Mouse (Mus musculus): ENCODE measurements around the gene Nod2.
A peak's percentile ranks its signal among the peaks of the same experiment; 100 is the strongest.

Nod2 gene

GRCm38 (mm10) chr8:88677071-88677470 lies 30.0 kb downstream of the Nod2 start:
- DNase-seq (ENCODE audit: low spot score in 2 of 2) = no peak

GRCm38 (mm10) chr8:88680566-88680965 lies 33.5 kb downstream of the Nod2 start:
- DNase-seq (ENCODE audit: low spot score in 2 of 2) = no peak

DNA sequence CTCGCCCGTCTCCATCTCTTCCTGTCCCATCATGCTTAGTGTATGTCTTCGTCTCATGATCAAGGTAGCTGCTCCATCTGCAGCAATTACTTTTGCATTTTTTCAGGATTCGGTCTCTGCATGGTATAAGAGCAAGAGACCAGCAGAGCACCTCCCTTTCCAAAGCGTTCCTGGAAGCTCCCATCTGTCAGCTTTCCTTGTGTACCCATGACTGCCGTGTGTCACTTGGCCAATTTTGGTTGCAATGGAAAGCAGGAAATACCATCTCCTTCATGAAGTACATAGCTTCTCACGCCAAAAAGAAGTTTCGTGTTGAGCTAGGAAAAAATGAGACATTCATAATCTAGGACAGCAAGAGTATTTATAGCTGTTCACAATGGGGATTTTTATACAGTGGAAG lies 33.9 kb downstream of the Nod2 start:
- DNase-seq (ENCODE audit: low spot score in 2 of 2) = no peak

GRCm38 (mm10) chr8:88683656-88684289 lies 36.7 kb downstream of the Nod2 start:
- DNase-seq (ENCODE audit: low spot score in 2 of 2) = no peak

GRCm38 (mm10) chr8:88686226-88686905 lies 39.3 kb downstream of the Nod2 start:
- DNase-seq (ENCODE audit: low spot score in 2 of 2) = no peak

GRCm38 (mm10) chr8:88686906-88687235 lies 39.8 kb downstream of the Nod2 start:
- DNase-seq (ENCODE audit: low spot score in 2 of 2) = no peak

DNA sequence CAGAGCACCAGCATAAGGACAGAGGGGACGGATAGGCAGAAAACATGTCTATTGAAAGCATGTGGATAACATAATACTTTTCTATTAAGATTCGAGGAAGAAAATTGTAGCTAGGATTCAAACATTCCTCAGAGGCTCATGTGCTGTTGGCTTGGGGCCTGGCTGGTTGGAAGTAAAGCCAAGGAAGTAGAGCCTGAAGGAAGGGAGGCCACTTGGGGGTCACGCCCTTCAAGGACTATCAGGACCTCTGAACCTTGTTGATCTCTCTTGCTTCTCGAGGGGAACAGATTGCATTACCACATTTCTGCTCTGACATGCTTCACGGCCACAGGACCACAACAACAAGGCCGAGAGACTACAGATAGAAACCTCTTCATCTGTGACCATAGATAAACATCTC lies 42.0 kb downstream of the Nod2 start:
- no peak for DNase-seq (ENCODE audit: low spot score in 2 of 2)

DNA sequence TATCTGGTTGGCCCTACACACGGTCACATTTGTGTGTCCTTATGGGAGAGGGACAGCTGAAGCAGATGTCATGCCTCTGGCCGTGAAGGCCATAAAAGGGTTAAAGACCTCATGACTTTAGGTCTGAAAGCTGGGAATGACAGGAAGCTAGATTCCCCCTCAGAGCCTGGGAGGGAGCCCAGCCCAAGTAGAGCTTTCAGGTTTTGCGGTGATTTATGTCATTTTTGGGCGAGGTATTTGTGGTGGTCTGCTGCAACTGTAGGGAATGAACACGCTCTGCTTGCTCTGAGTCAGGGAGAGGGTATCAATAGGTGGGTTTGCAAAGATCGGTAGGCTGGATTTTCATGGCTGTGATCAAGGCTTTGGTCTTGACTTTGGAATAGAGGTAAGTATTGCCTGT lies 42.8 kb downstream of the Nod2 start:
- DNase-seq (ENCODE audit: low spot score in 2 of 2) = no peak

- peak in 1 of 2 experiments; percentile 2 for DNase-seq (ENCODE audit: low spot score in 2 of 2)
Measured at GRCm38 (mm10) chr8:88691342-88691948, 44.3 kb downstream of the Nod2 start.

- no peak for DNase-seq (ENCODE audit: low spot score in 2 of 2)
Measured at GRCm38 (mm10) chr8:88691961-88692360, 44.8 kb downstream of the Nod2 start.

- no peak for DNase-seq (ENCODE audit: low spot score in 2 of 2)
Measured at GRCm38 (mm10) chr8:88692866-88693265, 45.8 kb downstream of the Nod2 start.

GRCm38 (mm10) chr8:88693376-88693775 lies 46.3 kb downstream of the Nod2 start:
- no peak for DNase-seq (ENCODE audit: low spot score in 2 of 2)

- DNase-seq (ENCODE audit: low spot score in 2 of 2) = no peak
Measured at GRCm38 (mm10) chr8:88694291-88694690, 47.2 kb downstream of the Nod2 start.

DNA sequence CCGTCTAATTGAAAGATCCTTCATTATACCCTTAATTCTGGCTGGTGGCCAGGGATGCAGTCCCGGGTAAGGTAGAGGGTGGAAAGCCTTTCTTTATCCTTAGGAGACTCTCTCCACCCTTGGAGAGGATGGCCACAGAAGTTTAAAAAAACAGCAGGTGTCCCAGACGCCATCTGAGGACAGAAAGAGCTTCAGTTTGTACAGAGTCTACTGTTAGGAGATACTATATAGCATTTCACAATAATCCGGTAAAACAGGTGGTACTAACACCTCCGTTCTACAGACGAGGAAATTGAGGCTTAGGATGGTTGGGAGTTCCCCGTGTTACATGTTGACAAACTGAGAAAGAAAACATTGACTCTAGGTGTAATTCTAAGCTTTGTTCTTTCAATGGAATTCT lies 49.1 kb downstream of the Nod2 start:
- no peak for DNase-seq (ENCODE audit: low spot score in 2 of 2)

GRCm38 (mm10) chr8:88696721-88697641 lies 49.9 kb downstream of the Nod2 start, which contains the start of gene Cyld:
Cyld (plus strand) TSS chr8:88697028.
- DNase-seq (ENCODE audit: low spot score in 2 of 2) = peak; percentile 97

DNA sequence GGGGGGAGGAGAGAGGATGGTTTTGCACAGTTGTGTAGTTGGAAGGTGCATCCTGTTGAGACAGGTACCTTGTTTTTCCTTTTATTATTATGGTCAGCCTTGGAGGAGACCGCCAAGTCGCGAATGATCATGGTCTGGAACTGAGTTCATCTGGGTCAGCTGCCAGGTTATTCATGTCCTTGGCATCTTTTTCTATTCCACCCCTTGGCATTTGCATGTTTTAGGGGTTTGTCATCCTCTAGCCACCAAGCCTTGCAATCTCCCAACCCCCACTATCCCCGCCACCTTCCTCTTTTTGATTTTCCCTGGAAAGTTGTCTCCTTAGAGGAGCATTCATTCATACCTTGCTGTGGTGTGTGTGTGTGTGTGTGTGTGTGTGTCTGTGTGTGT lies 50.5 kb downstream of the Nod2 start:
- no peak for DNase-seq (ENCODE audit: low spot score in 2 of 2)

GRCm38 (mm10) chr8:88698048-88698447 lies 50.9 kb downstream of the Nod2 start:
- no peak for DNase-seq (ENCODE audit: low spot score in 2 of 2)

GRCm38 (mm10) chr8:88701611-88702010 lies 54.5 kb downstream of the Nod2 start:
- DNase-seq (ENCODE audit: low spot score in 2 of 2) = no peak

GRCm38 (mm10) chr8:88702816-88703215 lies 55.7 kb downstream of the Nod2 start:
- DNase-seq (ENCODE audit: low spot score in 2 of 2) = no peak

DNA sequence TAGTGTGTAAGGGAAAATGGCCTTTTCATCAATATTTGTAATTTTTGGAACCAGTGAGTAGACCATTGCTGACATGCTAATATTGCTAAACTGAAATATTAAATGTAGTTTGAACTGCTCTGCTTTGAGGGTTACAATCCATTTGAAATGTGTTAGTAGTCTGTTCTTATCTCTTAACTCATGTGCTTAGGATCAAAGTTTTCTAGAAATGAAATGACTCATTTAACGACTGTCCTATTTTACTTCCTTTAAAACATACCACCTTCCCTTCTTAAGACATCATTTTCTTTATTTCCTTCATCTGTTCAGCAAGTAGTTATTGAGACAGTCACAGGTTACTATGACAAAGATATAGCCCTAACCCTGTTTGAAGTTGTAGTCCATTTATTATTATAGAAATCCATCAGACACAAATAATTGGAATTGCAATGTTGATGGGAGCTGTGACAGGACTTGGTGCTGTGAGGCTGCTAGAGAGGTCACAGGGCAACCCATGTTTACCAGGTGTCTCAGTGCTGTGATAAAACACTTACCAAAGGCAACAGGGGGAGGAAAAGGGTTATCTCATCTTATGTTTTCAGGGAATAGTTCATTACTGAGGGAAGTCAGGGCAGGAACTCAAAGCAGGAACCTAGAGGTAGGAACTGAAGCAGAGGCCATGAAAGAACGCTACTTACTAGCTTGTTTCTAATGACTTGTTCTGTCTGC lies 76.3 kb downstream of the Nod2 start:
- DNase-seq (ENCODE audit: low spot score in 2 of 2) = no peak

All from frontal cortex, postnatal 10 days (tissue).